Mouse (Mus musculus): ENCODE results near the gene Polr2b. TPM values are rescaled to one million over a fixed set of nuclear protein-coding genes. Genes with fewer than 3 reads are reported as not detected.

The Polr2b gene
- 35.4 and 66.9 TPM in 2 replicates for polyA plus RNA-seq (2015; fragmentation: Nextera tagmentation; extraction: Ambion mirVana)

DNA sequence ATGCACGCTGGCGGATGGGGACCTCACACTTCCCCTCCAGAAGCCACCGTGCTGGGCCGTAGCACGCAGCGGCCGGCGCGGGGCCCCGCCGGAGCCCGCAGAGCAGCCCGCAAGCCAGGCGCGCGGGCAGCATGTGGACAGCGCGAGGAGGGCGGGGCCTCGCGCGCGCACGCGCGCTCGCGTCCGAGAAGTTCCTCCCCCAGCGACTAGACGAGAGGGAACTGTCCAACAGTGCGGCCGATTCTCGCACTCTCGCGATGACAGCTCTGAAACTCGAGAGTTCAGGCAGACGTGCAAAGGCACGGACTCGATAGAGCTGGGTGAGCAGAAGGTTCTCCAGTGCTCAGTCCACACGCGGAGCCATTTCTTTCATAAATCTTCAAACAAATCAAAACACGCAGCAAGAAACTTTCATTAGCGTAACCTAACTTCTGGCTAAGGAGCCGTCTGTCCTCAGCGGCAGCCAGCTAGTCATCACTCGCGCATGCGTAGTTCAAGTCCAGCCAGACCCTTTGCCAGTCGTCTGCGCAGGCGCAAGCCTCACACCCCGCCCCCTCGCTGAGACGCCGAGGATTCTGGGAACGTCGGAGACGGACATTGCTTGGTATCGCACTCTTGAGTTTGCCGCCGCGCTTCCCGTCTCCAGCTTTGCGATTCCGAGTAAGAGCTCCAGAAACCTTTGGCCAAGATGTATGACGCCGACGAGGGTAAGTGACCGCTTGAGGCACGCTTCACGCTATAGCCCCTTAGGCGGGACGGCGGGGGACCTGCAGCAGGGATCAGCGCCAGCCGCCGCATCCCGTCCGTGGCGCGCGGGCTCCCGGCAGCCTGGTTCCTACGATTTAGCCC lies at the start of gene Polr2b, which contains the start of gene Noa1:
TSS of gene Polr2b (plus strand) at position 224 of the 849 bp plus-strand sequence.
TSS of gene Noa1 (minus strand) at position 161 of the 849 bp plus-strand sequence.

GRCm38 (mm10) chr5:77265081-77265670 lies 44.8 kb upstream of the Polr2b start, which contains the start of gene Rest:
Rest (plus strand) TSS chr5:77265491.

Small RNAs within 50 kb of the gene (microRNA-seq; reads per million reads assigned to microRNA genes)
- not detected for gene Mir5098 (ENCODE audit: borderline replicate concordance, insufficient number of aligned reads)

Other genes starting within 250 kb of the Polr2b start
- gene Hopx, start 195.0 kb upstream of the Polr2b start, polyA plus RNA-seq (2015; fragmentation: Nextera tagmentation; extraction: Ambion mirVana), result 0.65 and 1.1 TPM in 2 replicates
- gene Spink2, start 98.7 kb upstream of the Polr2b start, polyA plus RNA-seq (2015; fragmentation: Nextera tagmentation; extraction: Ambion mirVana), result 1.7 and 2.6 TPM in 2 replicates
- gene Rest, start 44.7 kb upstream of the Polr2b start, polyA plus RNA-seq (2015; fragmentation: Nextera tagmentation; extraction: Ambion mirVana), result 11.5 and 15.6 TPM in 2 replicates
- 16.1 and 28.5 TPM in 2 replicates for gene Noa1, start 63 bp upstream of the Polr2b start, polyA plus RNA-seq (2015; fragmentation: Nextera tagmentation; extraction: Ambion mirVana)
- gene Igfbp7, start 97.9 kb downstream of the Polr2b start, polyA plus RNA-seq (2015; fragmentation: Nextera tagmentation; extraction: Ambion mirVana), result 1,209 and 1,633 TPM in 2 replicates

All from adrenal gland, postnatal 0 days (tissue).